Mouse (Mus musculus): Measurements from ENCODE around the gene Gm10188. TPM values are rescaled to one million over a fixed set of nuclear protein-coding genes. Genes with fewer than 3 reads are reported as not detected.

The Gm10188 gene
- polyA plus RNA-seq, 1 experiment from 2014 or later = not detected

DNA sequence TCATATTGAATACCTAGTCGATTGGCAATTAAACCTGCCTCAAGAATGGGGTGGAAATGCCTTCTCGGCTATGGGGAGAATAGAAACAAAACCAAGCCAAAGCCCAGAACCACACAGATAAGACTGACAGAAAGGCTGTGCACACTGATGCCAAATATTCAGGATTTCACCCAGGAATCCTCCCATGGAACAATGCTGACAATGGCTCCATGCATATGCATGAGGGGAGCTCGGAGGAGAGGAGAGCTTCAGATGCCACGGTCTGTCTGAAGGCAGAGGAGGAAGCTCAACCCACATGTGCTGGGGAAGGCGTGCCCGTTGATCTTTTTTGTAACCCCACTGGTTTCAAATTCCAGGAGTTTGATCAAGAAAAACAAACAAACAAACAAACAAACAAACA is 7.4 kb downstream of the Gm10188 start:
- Histone ChIP-seq H3K4me1 (replicated peaks) (no peaks in the 10 kb centered on the region), H3K27me3 (peaks cover 21% of the 10 kb centered on the region), H3K4me3 (no peak overlapping the region), H3K27ac (no peak overlapping the region), H3K4me2 (no peak overlapping the region), H3K36me3 (no peaks in the 10 kb centered on the region), H3K9ac (no peak overlapping the region), H3K9me3 (replicated peaks) (no peaks in the 10 kb centered on the region)
- ATAC-seq (replicated peaks; ENCODE audit: insufficient number of reproducible peaks, insufficient read depth, low FRiP score, low read depth) = no peak
- WGBS = 46% methylated on average over 6 of the region's 6 CpGs

DNA sequence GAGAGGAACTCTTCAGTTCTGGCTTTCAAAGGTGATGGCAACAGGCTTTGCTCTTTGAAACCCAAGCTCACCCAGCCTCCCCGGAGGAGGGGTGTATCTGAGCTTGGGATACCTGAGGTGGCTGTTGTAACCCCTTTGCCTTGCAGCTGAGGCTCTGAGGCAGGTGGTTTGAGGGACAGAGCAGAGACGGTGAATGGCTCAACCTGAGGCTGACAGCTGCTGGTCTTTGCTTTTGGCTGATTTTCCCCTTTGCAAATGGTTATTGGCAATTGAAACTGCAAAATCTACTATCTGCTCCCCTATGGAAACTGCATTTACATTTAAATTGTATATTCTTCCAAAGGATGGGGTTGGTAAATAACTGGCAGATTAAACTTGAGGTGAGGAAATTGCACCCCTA is 7.9 kb downstream of the Gm10188 start:
- H3K4me2 ChIP-seq = no peak overlapping the region
- H3K9ac ChIP-seq = no peak overlapping the region
- peaks cover 21% of the 10 kb centered on the region for H3K27me3 ChIP-seq
- ATAC-seq (replicated peaks; ENCODE audit: insufficient number of reproducible peaks, insufficient read depth, low FRiP score, low read depth) = no peak
- no peaks in the 10 kb centered on the region for H3K36me3 ChIP-seq
- no peak overlapping the region for H3K27ac ChIP-seq
- H3K4me3 ChIP-seq = no peak overlapping the region
- no peaks in the 10 kb centered on the region for H3K4me1 ChIP-seq (replicated peaks)
- H3K9me3 ChIP-seq (replicated peaks) = no peaks in the 10 kb centered on the region
- 33% methylated on average over 2 of the region's 2 CpGs for WGBS

DNA sequence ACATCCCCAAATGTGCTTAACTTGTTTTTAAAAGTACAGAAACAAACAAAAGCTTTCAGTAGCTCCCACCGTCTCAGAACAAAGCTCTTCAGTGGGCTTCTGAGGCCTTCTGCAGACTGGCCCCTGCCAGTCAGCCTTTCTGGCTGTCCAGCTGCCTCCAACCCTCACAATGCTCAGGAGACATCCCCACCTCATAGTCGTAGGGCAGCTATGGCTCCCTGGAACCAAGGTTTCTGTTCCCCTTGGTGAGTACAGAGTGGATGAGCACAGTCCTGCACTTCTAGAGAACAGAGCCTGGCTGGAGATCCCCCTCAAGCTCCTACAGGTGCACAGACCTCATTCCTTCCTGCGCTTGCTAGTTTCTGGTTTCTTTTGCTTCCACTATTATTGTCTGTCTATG is 13.3 kb downstream of the Gm10188 start:
- Histone ChIP-seq H3K36me3 (no peaks in the 10 kb centered on the region), H3K27me3 (peaks cover 31% of the 10 kb centered on the region), H3K9me3 (replicated peaks) (no peaks in the 10 kb centered on the region), H3K4me2 (no peak overlapping the region), H3K27ac (no peak overlapping the region), H3K9ac (no peak overlapping the region), H3K4me3 (no peak overlapping the region), H3K4me1 (replicated peaks) (peaks cover 7% of the 10 kb centered on the region)
- 48% methylated on average over 3 of the region's 3 CpGs for WGBS
- ATAC-seq (replicated peaks; ENCODE audit: insufficient number of reproducible peaks, insufficient read depth, low FRiP score, low read depth) = no peak

DNA sequence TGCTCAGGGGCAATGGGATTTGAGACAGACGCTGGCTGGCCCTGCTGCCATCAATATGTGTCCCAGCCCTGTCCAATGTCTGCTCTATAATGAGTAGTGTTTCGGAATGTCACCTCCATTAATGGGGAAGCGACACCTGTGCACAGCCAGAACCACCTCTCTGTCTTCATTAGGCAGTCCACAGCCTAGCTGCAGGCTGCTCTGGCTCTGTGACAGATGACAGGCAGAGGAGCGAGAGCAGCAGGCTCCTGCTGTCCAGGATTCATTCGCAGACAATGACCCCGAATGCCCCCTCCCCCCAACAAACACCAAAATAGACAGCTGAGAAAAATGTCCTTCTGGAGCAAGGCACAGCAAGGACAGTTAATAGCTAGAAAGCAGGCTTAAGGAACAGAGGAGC is 16.5 kb downstream of the Gm10188 start:
- Histone ChIP-seq H3K9me3 (replicated peaks) (no peaks in the 10 kb centered on the region), H3K27ac (no peak overlapping the region), H3K4me1 (replicated peaks) (peaks cover 9% of the 10 kb centered on the region), H3K4me3 (no peak overlapping the region), H3K27me3 (peaks cover 44% of the 10 kb centered on the region), H3K9ac (no peak overlapping the region), H3K36me3 (no peaks in the 10 kb centered on the region), H3K4me2 (no peak overlapping the region)
- 54% methylated on average over 6 of the region's 6 CpGs for WGBS
- no peak for ATAC-seq (replicated peaks; ENCODE audit: insufficient number of reproducible peaks, insufficient read depth, low FRiP score, low read depth)

DNA sequence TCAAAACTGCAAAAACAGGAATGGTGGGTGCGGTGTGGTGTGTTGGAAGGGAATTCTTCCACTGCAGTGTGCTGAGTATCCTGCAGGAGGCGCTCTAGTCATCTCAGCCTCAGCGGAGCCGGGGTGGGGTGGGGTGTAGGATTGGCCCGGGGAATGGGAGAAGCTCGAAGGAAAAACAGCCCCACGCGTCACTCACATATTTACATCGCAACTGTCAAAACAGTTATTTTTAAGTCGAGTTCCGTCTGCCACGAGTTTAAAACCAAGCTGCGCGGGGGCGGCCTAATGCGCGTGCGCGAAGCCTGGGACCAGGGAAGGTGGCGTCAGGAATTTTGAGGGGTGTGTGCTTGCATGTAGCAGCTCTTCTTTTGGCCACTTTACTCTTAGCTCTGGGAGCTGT is 17.3 kb downstream of the Gm10188 start:
- H3K27ac ChIP-seq = no peak overlapping the region

DNA sequence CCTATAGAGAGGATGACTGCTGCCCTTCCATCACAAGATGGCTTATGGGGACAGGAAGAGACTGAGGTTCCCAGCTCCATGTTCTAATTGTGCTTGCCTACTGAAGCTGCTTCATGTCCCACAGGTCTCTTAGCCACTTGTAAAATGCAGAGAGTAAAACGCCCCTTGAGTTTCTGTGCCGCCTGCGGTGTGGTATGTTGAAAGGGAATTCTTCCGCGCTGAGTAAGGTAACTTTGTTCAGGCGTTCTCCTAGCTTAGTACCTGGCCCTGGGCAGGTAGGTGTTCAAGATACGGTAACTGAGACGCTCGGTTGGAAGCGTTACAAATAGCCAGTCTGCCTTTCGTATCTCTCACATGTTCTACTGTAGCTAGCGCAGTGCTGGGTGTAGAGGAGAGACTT is 17.9 kb downstream of the Gm10188 start:
- H3K4me3 ChIP-seq = peak overlapping the region; percentile 39; the same call in 1 of the 2 replicates
- no peak for ATAC-seq (replicated peaks; ENCODE audit: insufficient number of reproducible peaks, insufficient read depth, low FRiP score, low read depth)
- WGBS = 33% methylated on average over 12 of the region's 12 CpGs
- H3K27ac ChIP-seq = no peak overlapping the region
- H3K4me2 ChIP-seq = peak overlapping the region; percentile 54
- peaks cover 44% of the 10 kb centered on the region for H3K27me3 ChIP-seq
- no peaks in the 10 kb centered on the region for H3K9me3 ChIP-seq (replicated peaks)
- H3K36me3 ChIP-seq = no peaks in the 10 kb centered on the region
- H3K9ac ChIP-seq = no peak overlapping the region
- H3K4me1 ChIP-seq (replicated peaks) = peaks cover 9% of the 10 kb centered on the region

More for the DNA sequence above, 17.3 kb downstream of the Gm10188 start:
- 6% methylated on average over 20 of the region's 20 CpGs for WGBS
- H3K9me3 ChIP-seq (replicated peaks) = no peaks in the 10 kb centered on the region
- peaks cover 9% of the 10 kb centered on the region for H3K4me1 ChIP-seq (replicated peaks)
- ATAC-seq (replicated peaks; ENCODE audit: insufficient number of reproducible peaks, insufficient read depth, low FRiP score, low read depth) = no peak
- H3K4me2 ChIP-seq = peak overlapping the region; percentile 54
- peak overlapping the region; percentile 39 for H3K4me3 ChIP-seq
- H3K9ac ChIP-seq = no peak overlapping the region
- H3K27me3 ChIP-seq = peaks cover 44% of the 10 kb centered on the region
- H3K36me3 ChIP-seq = no peaks in the 10 kb centered on the region

DNA sequence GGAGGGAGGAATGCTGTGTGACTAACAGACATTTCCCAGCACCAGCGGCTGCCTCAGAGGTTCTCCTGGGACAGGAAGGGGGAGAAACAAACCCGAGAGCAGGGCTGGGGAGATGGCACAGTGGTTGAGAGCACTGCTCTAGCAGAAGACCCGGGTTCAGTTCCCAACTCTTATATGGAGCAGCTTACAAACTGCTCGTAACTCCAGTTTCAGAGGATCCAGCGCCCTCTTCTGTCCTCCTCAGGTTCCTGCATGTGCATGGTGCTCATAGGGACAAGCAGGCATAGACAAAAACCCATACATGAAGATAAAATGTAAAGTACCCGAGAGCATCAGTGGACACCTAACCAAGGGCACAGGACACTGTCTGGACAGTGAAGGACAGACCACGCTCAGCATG is 18.6 kb downstream of the Gm10188 start:
- no peak overlapping the region for H3K27ac ChIP-seq

DNA sequence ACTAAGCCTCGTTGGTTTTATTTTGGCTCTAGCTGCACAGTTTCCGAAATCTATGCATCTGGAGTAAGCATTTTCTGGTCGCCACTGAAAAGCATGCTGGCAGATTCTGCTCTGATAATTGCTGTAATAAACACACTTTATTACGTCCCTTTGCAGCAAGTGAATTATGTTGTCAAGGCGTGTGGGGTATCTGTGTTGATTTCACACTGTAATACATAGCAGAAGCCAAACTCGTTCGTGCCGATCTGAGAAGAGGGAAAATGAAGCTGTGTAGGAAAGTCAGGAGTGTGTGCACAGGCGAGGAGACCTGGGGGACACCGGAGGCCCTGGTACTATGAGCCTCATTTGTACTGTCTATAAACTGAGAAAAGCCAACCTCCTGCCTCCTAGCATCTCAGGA is 20.2 kb downstream of the Gm10188 start:
- Histone ChIP-seq H3K9me3 (replicated peaks) (no peaks in the 10 kb centered on the region), H3K4me1 (replicated peaks) (peaks cover 9% of the 10 kb centered on the region), H3K4me3 (no peak overlapping the region), H3K36me3 (no peaks in the 10 kb centered on the region), H3K9ac (no peak overlapping the region), H3K4me2 (no peak overlapping the region), H3K27me3 (peaks cover 49% of the 10 kb centered on the region), H3K27ac (no peak overlapping the region)
- ATAC-seq (replicated peaks; ENCODE audit: insufficient number of reproducible peaks, insufficient read depth, low FRiP score, low read depth) = no peak
- 73% methylated on average over 10 of the region's 10 CpGs for WGBS

More for the DNA sequence above, 18.6 kb downstream of the Gm10188 start:
- no peaks in the 10 kb centered on the region for H3K9me3 ChIP-seq (replicated peaks)
- 23% methylated on average over 7 of the region's 7 CpGs for WGBS
- no peak overlapping the region for H3K4me2 ChIP-seq
- H3K27me3 ChIP-seq = peaks cover 44% of the 10 kb centered on the region
- H3K4me3 ChIP-seq = no peak overlapping the region
- H3K36me3 ChIP-seq = no peaks in the 10 kb centered on the region
- no peak for ATAC-seq (replicated peaks; ENCODE audit: insufficient number of reproducible peaks, insufficient read depth, low FRiP score, low read depth)
- H3K4me1 ChIP-seq (replicated peaks) = peaks cover 9% of the 10 kb centered on the region
- H3K9ac ChIP-seq = no peak overlapping the region

DNA sequence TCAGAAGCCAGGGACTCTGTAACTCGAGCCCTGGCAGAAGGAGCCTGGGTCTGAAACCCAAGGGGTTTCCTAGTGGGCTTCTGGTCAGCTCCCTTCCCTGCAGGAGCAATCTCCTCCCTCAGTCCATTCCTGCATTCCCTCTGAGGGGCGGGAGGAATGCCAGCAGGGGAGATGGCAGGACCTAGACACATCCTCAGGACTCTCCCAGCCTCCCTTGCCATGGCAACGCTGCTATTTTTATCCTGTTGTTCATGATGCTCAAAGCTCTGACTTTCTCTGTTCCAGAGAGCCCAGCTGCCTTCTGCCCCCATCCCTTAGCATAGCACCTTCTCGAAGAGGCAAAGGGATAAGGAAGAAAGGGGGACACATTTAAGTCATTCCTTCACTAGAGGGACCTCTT is 21.4 kb downstream of the Gm10188 start:
- ATAC-seq (replicated peaks; ENCODE audit: insufficient number of reproducible peaks, insufficient read depth, low FRiP score, low read depth) = no peak
- Histone ChIP-seq H3K9ac (no peak overlapping the region), H3K9me3 (replicated peaks) (no peaks in the 10 kb centered on the region), H3K4me2 (no peak overlapping the region), H3K4me3 (no peak overlapping the region), H3K27me3 (peaks cover 48% of the 10 kb centered on the region), H3K27ac (no peak overlapping the region), H3K36me3 (no peaks in the 10 kb centered on the region), H3K4me1 (replicated peaks) (peaks cover 9% of the 10 kb centered on the region)
- WGBS = 3% methylated on average over 4 of the region's 4 CpGs

DNA sequence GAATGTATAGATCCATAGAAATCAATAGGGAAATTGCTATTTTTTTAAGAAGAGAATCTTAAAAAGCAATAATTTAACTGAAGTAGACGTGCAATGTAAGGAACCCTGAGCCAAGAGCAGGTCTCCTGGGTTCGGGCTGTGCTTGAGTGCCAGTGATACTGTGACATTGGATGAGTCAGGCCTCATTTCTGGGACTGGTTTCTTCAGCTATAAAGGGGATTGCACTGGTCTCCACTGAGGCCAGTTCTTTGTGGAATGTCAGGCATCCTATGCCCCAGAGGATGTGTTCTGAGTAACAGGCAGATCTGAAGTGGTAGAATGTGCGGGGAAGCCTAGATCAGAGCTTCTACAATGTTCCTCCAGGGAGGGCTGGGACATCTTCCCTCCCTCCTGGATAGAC is 22.7 kb downstream of the Gm10188 start:
- no peaks in the 10 kb centered on the region for H3K36me3 ChIP-seq
- H3K9ac ChIP-seq = no peak overlapping the region
- H3K27me3 ChIP-seq = peaks cover 43% of the 10 kb centered on the region
- no peak overlapping the region for H3K4me2 ChIP-seq
- peaks cover 3% of the 10 kb centered on the region for H3K4me1 ChIP-seq (replicated peaks)
- H3K9me3 ChIP-seq (replicated peaks) = no peaks in the 10 kb centered on the region
- WGBS = 53% methylated on average over 3 of the region's 3 CpGs
- H3K27ac ChIP-seq = no peak overlapping the region
- no peak overlapping the region for H3K4me3 ChIP-seq
- no peak for ATAC-seq (replicated peaks; ENCODE audit: insufficient number of reproducible peaks, insufficient read depth, low FRiP score, low read depth)

DNA sequence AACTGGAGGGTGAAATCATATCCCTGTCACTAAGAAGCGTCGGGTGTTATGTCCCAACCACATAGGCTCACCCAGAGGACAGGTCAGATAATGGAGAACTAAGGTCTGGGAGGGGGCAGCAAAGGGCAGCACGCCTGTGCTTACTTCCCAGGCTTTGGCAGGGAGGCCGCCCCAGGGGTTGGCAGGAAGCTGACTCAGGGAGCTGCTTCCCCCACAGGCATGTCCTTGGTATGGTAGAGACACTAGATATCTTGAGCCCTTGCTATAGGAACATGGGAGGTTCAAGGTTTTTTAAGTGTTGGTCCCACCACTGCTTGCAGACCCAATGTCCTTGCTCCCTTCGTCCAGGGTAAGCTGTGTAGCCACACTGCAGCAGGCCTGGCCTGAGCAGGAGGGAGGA is 23.6 kb downstream of the Gm10188 start:
- H3K27me3 ChIP-seq = peaks cover 43% of the 10 kb centered on the region
- H3K27ac ChIP-seq = no peak overlapping the region
- no peak for ATAC-seq (replicated peaks; ENCODE audit: insufficient number of reproducible peaks, insufficient read depth, low FRiP score, low read depth)
- 47% methylated on average over 5 of the region's 5 CpGs for WGBS
- H3K9me3 ChIP-seq (replicated peaks) = no peaks in the 10 kb centered on the region
- no peak overlapping the region for H3K4me3 ChIP-seq
- H3K9ac ChIP-seq = no peak overlapping the region
- no peaks in the 10 kb centered on the region for H3K36me3 ChIP-seq
- no peak overlapping the region for H3K4me2 ChIP-seq
- H3K4me1 ChIP-seq (replicated peaks) = 0 out of 2 replicates have a peak, but pooled peaks cover 2% of the 10 kb centered on the region

DNA sequence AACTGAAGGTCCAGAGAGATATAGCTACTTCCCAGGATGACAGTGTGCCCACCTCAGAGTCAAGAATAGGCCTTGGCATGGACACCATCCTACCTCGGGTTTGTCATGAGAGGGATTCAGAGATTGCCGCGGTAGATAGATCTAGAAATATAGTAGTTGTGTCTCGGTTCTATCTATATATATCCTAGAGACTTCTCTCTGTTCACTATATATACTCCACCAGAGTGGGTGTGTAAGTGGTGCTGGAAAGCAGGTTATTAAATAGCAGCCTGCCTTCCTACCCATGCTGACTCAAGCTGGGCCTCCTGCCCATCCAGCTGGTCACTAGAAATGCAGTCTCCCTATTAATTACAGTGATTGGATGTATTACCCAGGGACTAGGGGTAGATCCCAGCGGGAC is 26.8 kb downstream of the Gm10188 start:
- ATAC-seq (replicated peaks; ENCODE audit: insufficient number of reproducible peaks, insufficient read depth, low FRiP score, low read depth) = no peak
- no peak overlapping the region for H3K27ac ChIP-seq
- no peak overlapping the region for H3K4me2 ChIP-seq
- H3K27me3 ChIP-seq = peaks cover 51% of the 10 kb centered on the region
- no peaks in the 10 kb centered on the region for H3K36me3 ChIP-seq
- H3K4me3 ChIP-seq = no peak overlapping the region
- 83% methylated on average over 5 of the region's 5 CpGs for WGBS
- H3K9ac ChIP-seq = no peak overlapping the region
- H3K9me3 ChIP-seq (replicated peaks) = no peaks in the 10 kb centered on the region
- H3K4me1 ChIP-seq (replicated peaks) = peaks cover 9% of the 10 kb centered on the region
